Mouse (Mus musculus) gastrocnemius, postnatal 36 days (tissue): ENCODE measurements around the gene Tbl1x. TPM values are rescaled to one million over a fixed set of nuclear protein-coding genes. Genes with fewer than 3 reads are reported as not detected.
A peak's percentile ranks its signal among the peaks of the same experiment; 100 is the strongest.

ENCODE experiments used
- DNase-seq, 2 experiments: peaks; one replicate each; pipeline ENCODE4 v3.0.0; 2022
- intact Hi-C: fragments of 180-260 bp; cut with DNase I; formaldehyde crosslinking; loops from one replicate; pipeline ENCODE4 v1.15.1; 2025
- long read RNA-seq, 2 experiments: library from polyadenylated mRNA; stranded (forward); transcript quantifications; one replicate each; pipeline ENCODE4 v2.0.0; 2021
- total RNA-seq, 2 experiments: library from RNA; stranded (reverse); gene quantifications; 2 replicates each; pipeline ENCODE4 v1.2.3; 2021

The Tbl1x gene
- total RNA-seq: 1 to 10 TPM; 8.3 to 9.1 TPM
- long read RNA-seq, experiment 1, full-length matches to known transcripts: 1 of 2 reads
- long read RNA-seq, experiment 1, partial matches to known transcripts: 0 of 2 reads
- long read RNA-seq, experiment 1, other reads (novel, unspliced or antisense): 1 of 2 reads
- long read RNA-seq, experiment 2, full-length matches to known transcripts: 2 of 5 reads
- long read RNA-seq, experiment 2, partial matches to known transcripts: 0 of 5 reads
- long read RNA-seq, experiment 2, other reads (novel, unspliced or antisense): 3 of 5 reads

DNA sequence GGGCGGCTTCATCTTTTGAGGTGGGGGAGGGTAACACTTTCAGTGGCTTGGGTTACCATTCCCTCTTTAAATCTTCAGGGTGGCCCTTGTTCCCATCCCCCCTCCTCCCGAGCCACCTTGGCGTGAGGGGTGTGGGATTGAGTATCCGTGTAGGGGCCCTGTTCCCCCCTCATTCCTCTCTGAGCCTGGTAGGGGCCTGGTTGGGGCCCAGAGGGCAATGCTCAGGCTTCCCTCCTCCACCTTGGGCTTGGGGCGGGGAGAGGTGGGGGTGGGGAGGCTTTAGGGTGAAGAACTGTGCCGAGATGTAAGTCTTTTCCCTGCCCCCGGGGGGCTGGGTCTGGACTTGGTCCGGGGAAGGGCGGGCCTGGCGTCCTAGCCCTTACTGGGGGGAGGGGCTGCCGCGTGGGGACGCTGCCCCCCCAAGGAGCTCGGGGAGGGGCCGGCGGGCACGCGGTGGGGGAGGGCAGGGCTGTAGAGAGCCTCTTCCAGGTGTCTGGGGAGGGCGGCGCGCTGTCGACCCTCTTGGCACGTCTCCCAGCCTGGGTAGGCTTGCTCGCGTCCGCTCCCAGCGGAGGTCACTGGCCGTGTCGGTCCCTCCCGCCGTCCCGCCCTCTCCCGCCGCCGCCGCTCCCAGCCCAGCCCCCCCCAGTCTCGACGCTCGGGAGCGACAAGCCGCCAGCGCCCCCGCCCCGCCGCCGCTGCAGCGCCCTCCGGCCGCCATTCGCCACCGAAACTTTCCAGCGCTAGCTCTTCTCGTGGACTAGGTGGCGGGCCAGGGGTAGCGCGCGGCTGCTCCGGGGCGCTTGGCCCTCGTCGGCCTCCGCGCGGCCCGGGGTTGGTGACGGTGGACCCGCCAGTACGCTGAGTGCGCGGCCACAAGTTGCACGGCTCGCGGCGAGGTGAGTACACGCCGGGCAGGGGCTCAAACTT, at the start of gene Tbl1x:
Gene Tbl1x, plus strand, starts transcription at position 643 of the 930 bp plus-strand sequence.
- intact Hi-C loops: loop anchor here (5.0 kb wide), 1 partner anchor 127 kb away; no protein-coding TSS in a partner anchor

DNA sequence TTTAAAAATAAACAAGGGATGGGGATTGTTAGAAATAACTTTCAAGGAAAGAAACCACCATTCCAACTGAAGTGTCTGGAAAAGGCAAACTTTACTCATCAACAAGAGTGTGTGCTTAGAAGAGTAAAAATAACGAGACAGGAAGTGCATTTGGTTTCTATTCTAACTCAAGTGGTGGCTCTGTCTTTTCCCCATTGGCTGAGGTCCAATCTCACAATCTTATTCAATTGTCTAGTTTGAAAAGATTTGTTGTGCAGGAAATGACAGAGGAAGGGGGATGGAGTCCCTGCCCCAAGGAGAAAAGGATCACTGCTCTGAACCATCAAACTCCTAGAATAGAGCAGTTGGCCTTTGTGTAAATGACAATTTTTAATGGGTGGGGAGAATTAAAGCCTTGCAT, 41.6 kb upstream of the Tbl1x start:
- intact Hi-C loops: no loop called here
- DNase-seq: no peak

More for the DNA sequence above, at the start of gene Tbl1x:
- peak; percentile 56 to 67 for DNase-seq

DNA sequence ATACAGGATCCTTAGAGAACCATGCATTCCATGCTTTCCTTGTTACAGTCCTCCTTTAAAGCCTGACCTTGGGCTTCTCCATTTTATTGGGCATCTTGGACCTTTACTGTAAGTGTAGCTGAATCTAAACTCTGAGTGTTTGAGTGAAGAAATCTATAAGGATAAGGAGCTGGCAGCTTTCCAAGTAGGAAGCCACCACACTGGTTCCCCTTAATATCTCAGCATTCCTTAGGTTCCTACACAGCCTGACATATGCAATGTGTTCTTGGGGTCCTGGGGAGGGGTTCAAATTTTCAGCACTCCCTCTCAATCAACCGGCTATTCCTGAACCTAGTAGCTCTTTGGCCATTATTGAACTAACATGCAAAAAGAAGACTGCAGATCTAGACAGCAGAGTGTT, 38.0 kb upstream of the Tbl1x start:
- intact Hi-C loops: no loop called here
- DNase-seq: no peak

DNA sequence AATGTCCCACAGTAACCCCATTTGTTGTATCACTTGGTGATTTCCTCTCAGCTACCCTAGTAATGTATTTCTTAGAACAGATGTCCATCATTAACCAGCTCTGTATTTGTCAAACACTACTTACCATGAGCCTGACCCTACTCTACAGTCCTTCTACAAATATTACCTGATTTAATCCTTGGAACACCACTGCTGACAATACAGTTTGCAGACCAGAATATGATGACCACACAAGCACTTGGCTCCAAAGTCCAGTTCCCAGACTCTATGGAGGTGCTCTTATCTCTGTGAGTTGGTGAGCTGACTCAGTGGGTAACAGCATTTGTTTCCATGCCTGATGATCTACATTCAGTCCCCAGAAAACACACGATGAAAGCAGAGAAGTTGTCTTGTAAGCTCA, 37.3 kb upstream of the Tbl1x start:
- no peak for DNase-seq
- intact Hi-C loops: no loop called here

DNA sequence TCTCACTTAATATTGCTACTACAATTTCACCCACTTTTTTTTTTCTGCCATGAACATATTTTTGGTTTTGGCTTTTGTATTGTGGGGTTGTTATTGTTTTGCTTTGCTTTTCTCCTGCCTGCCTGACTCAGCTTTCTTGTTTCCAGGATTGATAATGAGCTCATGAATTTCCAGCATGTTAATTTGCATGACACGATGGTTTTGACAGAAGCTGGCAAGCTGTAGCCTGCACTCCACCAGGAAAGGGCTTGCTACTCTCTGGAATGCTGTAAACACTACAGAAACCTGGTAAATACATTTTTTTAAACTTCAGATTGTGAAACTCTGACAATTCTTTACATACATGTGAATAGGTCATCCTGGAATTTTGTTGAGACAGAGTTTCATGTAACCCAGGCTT, 36.3 kb upstream of the Tbl1x start:
- no peak for DNase-seq
- intact Hi-C loops: no loop called here

DNA sequence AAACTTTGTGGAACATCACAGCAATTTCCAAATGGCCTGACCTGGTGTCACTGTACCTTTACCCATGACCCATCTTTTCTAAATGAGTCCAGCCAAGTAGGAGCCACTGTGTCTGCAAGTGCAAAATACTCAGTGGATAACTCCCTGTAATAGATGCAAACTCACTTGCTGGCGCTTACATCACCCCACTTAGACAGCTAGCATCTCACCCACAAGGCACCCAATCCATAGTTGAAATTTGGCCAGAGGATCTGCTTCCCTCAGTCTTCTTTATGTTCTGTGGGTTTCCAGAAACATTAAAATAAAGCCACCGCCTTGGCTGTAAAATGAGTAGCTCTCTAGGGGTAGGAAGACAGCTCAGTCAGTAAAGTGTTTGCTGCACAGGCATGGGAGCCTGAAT, 33.3 kb upstream of the Tbl1x start:
- no peak for DNase-seq
- intact Hi-C loops: no loop called here

DNA sequence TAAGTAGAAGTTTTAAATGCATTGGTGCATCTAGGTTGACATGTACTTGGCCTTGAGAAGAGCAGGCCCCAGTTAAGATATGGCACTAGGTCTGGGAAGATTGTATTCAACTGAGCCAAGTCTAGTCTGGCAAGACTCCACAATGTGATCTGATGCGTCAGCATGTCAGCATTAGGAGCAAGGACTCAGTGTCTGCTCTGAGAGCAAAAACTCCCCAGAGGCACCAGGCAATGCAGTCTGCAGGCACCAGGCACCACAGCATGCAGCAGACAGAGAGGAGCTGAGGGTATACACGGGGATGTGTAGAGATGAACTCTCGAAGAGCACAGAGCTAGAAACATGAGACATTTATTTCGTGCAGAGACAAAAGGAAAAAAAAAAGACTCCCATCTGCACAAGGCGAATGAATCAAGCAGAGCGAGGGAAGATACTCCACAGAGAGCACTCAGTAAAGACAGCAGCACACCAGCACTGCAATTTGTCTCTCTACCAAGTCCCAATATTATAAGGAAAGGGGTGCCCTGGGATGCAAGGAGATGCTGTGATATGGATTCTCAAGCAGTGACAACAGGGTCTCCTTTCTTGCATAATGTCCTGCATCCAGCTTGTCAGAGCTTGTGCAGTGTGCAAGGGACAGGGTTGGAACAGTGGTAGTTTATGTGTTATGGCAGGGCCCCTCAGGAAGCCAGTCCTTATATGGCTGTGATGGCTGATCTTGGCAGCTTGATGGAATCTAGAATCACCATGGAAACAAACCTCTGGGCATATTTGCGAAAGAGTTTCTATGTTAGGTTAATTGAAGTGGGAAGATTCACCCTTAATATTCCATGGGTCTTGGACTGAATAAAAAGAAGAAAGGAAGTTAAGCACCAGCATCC, 22.7 kb upstream of the Tbl1x start:
- peak in 1 of 2 experiments; percentile 11 for DNase-seq
- intact Hi-C loops: no loop called here

DNA sequence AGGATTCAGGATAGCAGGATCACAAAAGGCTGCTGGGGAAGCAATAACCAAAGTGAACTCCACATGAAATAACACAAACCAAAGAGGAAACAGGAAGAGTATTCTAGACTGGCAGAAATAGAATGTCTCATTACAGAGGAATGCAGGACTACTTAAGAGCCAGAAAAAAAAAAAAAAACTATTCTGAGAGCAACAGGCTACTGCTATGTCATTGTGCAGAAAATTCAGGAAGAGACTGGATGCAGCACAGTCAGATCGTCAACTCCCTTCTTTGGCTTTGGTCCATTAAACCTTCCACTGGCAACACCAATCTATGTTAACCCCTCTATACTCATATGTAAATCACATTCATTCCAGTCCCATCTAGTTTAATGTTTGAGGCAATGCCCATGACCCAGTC, 20.7 kb upstream of the Tbl1x start:
- DNase-seq: no peak
- intact Hi-C loops: no loop called here

DNA sequence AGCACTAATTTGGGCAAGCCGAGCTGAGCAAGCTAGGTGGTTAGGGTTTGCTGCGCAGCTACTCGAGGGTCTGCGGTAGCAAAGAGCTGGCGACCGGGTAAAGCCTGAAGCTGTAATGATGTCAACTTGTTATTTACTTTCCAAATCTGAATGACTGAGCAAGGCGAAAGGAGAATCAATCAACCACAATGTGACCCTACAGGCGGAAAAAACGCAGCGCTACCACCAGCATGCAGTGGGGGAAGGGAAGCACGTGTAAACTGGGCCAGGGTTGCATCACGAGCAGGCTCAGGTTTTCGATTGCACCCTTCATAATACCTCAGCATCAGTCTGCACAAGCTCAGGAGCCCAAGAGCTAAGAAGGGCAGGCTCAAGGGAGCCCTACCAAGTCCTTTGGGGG, 1.7 kb upstream of the Tbl1x start:
- DNase-seq: peak; percentile 65 to 73
- intact Hi-C loops: loop anchor here (2.0 kb wide), 1 partner anchor 74 kb away; no protein-coding TSS in a partner anchor

DNA sequence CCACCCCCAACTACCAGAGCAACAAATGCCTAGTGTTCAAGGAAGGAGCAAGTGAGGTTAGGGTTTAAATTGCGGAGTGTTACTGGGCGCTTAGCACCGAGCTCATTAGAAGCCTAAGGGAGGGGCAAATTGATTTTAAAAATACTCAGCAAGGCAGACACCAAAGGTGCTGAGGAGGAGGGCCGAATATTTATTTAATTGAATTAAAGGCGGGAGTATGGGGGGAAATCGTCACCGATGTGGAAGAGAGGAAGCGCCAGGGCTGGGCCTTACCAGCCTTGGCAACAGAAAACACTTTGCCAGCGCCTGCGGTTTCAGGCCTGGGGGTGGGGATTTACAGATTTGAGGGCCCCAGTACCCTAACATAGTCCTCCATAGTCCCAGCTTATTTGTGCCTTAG, 1.0 kb upstream of the Tbl1x start:
- no peak for DNase-seq
- intact Hi-C loops: loop anchor here (2.0 to 5.0 kb wide), 2 partner anchors 75 to 128 kb away; no protein-coding TSS in a partner anchor

DNA sequence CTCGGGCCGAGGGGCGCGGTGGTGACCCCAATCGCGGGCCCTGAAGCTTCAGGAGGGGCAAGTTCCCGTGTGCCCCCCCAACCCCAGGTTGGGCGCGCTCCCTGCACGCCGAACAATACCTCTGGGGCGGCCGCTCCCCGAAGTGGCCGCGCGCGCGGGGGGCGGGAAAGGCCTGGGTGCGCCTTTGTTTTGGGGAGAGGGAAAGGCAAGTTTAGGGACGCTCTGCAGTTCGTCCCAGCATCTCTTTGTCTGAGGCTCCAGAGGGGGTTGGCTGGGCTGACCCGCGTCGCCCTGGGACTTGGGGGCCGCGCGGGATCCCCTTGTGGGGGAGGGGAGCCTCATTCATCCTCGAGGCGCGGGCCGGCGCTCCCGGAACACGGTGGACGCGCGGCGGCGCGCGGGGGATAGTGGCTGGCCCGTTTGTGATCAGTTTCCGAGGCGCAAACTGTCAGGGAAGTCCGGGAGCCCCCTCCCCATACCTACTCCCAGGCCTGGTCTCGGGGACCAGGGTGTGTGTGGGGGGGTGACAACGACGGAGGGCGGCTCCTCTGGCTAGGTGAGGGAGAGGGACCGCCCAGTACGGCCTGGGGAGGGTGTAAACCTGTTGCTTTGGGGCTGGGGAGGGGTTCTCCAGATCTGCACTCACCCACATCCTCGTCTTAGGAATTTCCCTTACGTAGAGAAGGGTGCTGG, 634 bp downstream of the Tbl1x start:
- intact Hi-C loops: loop anchor here (5.0 kb wide), 1 partner anchor 126 kb away; no protein-coding TSS in a partner anchor
- peak; percentile 5 to 18 for DNase-seq

DNA sequence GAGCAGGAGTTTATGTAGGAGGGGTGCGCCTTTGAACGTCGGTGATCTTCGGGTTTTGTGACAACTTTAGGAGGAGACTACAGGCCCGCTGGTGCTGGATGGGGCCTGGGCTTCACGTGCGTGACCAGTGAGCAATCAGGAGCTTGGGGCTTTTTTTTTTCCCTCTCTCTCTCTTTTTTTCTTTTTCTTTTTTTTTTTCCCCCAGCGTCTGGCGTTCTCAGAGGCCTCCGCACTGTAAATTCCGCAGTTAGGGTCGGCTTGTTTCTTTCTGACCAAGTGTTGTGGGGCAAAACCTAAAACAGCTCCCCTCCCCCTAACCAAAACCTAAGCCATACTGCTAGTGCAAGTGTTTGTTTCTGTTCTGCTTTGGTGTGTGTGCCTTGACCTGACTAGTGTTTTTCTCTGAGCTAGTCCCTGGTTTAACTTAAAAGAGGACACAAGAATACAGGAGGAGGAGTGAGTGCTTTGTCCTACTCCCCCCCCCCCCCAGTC, 1.2 kb downstream of the Tbl1x start:
- DNase-seq: no peak
- intact Hi-C loops: loop anchor here (5.0 kb wide), 1 partner anchor 125 kb away; no protein-coding TSS in a partner anchor

DNA sequence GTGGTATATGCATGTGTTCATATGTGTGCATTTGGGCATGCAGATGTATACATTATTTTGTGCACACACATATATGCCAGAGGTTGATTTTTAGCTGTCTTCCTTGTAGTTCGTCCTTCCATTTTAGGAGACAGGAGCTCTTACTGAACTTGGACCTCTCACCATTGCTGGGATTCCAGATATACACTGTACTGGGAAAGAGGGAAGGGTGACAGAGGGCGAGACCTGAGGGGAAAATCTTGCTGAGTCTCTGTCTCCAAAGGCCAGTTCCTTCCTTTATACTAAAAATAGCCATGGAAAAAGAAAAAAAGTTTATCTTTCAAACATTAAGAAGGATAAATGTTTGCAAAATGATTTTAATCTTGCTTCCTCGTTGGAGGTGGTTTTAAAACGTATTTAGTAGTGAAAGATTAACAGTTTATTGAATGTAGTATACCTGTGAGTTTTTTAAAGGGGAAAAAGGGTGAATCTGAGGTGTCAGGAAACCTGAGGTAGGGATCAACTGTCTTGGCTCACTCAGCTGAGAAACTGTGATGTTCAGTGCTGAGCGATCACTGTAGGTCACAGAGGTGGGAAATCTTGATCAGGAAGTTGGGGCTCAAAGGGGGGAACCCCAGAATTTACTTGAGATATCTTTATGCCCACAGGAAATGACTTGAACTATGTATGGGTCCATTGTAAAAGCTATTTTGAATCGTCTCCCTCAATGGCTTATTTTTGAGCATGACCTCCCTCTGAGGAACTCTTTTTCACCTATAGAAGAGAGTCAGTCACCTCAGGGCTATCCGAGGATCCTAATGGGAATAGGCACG, 6.7 kb downstream of the Tbl1x start:
- no peak for DNase-seq
- intact Hi-C loops: no loop called here

DNA sequence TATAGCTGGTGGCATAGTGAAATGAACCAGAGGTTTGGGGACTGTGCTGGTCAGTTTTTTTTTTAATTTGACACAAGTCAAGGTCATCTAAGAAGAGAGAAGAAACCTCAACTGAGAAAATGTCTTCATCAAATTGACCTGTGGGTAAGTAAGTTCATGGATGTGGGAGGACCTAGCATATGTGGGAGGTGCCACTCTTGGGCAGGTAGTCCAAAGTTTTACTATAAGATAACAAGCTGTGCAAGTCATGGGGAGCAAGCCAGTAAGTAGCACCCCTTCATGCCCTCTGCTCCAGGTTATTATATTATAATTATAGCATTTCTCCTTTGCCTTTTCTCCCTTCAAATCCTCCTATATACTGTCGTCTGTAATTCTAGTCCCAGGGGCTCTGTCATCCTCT, 8.1 kb downstream of the Tbl1x start:
- intact Hi-C loops: no loop called here
- no peak for DNase-seq

DNA sequence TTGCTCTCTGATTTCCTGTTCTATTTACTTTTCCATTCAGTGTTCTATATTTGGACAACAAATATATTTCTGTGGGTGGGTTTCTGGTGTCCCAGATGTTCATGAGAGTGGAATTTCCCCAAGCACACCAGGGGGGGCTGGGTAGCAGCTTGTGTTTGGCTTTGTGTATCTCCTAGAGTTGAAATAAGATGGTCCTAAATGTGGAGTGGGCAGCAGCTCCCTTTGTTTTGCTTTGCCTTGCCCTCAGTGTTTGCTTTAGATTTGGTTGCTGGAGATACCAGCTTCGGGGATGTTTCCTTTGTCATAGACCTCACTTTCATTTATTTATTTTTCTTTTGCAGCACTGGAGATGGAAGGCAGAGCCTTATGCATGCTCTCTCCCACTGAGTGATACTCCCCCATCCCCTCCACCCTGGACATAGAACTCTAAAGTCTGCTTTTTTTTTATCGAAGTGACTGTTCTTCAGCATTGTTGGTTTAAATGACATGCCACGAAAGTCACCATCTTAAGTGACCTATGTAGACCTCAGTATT, 12.1 kb downstream of the Tbl1x start:
- no peak for DNase-seq
- intact Hi-C loops: no loop called here

DNA sequence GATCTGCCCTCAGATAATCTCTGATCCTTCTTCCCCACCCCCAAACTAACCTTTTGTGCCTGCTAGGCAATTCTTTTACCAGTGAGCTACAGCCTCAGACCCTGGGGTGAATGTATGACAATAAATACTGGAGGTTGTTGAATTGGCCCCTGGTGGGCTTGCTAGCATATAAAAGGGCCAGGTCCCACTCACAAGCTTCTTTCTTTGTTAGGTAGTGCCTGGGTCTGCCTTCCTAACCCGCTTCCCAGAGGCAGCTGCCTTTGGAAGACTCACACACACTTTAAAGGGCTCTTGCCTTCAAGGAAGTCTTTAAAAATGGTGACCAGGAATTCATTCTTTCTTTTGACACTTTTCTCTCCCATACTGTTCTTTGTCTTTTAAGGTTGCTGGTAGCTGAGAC, 14.4 kb downstream of the Tbl1x start:
- DNase-seq: no peak
- intact Hi-C loops: no loop called here

DNA sequence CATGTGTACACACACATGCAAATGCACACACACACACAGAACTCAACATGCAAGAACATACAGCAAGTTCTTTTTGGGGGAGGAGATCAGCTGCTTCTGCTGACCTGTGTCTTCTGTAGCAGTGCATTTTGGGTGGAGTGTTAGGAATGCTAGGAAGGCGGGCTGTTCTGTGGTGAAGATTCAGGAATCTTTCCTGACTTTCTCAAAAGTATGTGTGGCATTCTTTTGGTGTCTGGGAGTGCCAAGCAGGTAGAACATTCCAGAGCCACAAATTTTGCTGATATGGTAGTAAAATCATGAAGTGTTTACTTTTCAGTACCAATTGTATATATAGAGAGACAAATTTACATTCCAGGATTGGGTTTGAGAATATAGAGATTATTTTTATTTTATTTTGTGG, 17.6 kb downstream of the Tbl1x start:
- DNase-seq: no peak
- intact Hi-C loops: no loop called here

DNA sequence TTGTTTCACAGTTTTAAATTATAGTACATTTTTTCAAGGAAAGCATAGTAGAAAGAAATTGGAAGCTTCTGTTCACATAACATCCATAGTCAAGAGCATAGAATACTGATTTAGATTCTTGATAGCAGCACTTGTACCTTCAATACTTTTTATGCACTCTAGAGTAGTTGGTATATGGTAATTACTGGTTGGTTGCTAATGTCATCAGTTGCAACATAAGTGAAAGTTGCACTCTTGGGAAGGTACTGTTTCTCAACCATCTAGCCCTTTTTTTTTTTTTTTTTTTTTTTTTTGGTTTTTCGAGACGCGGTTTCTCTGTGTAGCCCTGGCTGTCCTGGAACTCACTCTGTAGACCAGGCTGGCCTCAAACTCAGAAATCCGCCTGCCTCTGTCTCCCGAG, 20.2 kb downstream of the Tbl1x start:
- intact Hi-C loops: no loop called here
- DNase-seq: no peak

DNA sequence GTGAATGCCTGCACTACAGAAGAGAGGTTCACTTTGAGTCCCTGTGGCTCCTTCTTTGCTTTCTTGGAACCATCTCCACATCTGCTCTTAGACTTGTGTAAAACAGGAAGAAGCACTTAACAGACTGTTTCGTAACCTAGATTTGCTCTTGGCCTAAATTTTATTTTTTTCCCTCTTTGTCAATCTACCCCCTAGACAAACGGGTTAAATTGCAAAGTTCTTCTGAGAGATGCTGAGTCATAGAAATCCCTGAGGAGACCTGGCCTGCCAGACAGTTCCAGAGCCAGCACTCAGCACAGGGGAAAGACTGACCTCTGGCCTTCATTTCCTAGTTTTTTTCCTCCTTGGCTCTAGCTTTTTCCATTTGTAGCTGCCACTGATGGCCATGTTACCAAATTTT, 23.1 kb downstream of the Tbl1x start:
- peak; percentile 31 to 51 for DNase-seq

More for the DNA sequence above, 23.1 kb downstream of the Tbl1x start:
- intact Hi-C loops: no loop called here
